Mouse (Mus musculus) layer of hippocampus, adult 18-20 months (tissue): ENCODE results near the gene Capn12. TPM values are rescaled to one million over a fixed set of nuclear protein-coding genes. Genes with fewer than 3 reads are reported as not detected.

Source experiments
- DNase-seq, 2 experiments: peaks; one replicate each; pipeline ENCODE4 v3.0.0; 2022; ENCODE audit warnings: low spot score in 2 of 2
- total RNA-seq, 2 experiments: library from RNA; stranded (reverse); gene quantifications; 2 replicates each; pipeline ENCODE4 v1.2.3; 2021

The Capn12 gene
- total RNA-seq, 2 experiments from 2014 or later: 0.50 to 0.76 TPM

- no peak for DNase-seq
Observed at GRCm38 (mm10) chr7:28941542-28941941, 60.3 kb downstream of the Capn12 start.

Other genes starting within 250 kb of the Capn12 start
- gene Fbxo27, start 188.6 kb upstream of the Capn12 start, total RNA-seq: 10 to 100 TPM; 18.9 to 21.7 TPM
- 1 to 10 TPM; 1.5 to 1.9 TPM for gene Fbxo17, start 164.6 kb upstream of the Capn12 start, total RNA-seq
- 10 to 100 TPM; 60.6 to 67.1 TPM for gene Mrps12, start 139.6 kb upstream of the Capn12 start, total RNA-seq
- gene Sars2, start 139.4 kb upstream of the Capn12 start, total RNA-seq: 10 to 100 TPM; 11.1 to 11.2 TPM
- under 1 TPM; 0.30 to 0.63 TPM for gene Ccer2, start 125.2 kb upstream of the Capn12 start, total RNA-seq
- 100 to 1,000 TPM; 125 to 129 TPM for gene Sirt2, start 114.7 kb upstream of the Capn12 start, total RNA-seq
- 10 to 100 TPM; 29.0 to 29.2 TPM for gene Nfkbib, start 113.9 kb upstream of the Capn12 start, total RNA-seq
- 1 to 10 TPM; 2.4 to 3.0 TPM for gene Rinl, start 92.5 kb upstream of the Capn12 start, total RNA-seq
- gene Hnrnpl, start 72.9 kb upstream of the Capn12 start, total RNA-seq: 100 to 1,000 TPM; 407 to 414 TPM
- 10 to 100 TPM; 63.1 to 71.0 TPM for gene Ech1, start 56.2 kb upstream of the Capn12 start, total RNA-seq
- 1 to 10 TPM; 3.5 to 5.6 TPM for gene Lgals4, start 47.6 kb upstream of the Capn12 start, total RNA-seq
- gene Lgals7, start 17.6 kb upstream of the Capn12 start, total RNA-seq: not detected
- gene Actn4, start 80.9 kb downstream of the Capn12 start, total RNA-seq: 100 to 1,000 TPM; 127 to 136 TPM
- 100 to 1,000 TPM; 201 to 212 TPM for gene Eif3k, start 100.4 kb downstream of the Capn12 start, total RNA-seq
- 1 to 10 TPM in 1 of 2 experiments, under 1 TPM in 1; 0.99 to 1.3 TPM for gene Map4k1, start 100.6 kb downstream of the Capn12 start, total RNA-seq
- 10 to 100 TPM; 15.3 to 15.5 TPM for gene Ryr1, start 243.8 kb downstream of the Capn12 start, total RNA-seq